Mouse (Mus musculus): ENCODE data around the gene Gm20532. TPM values are rescaled to one million over a fixed set of nuclear protein-coding genes. Genes with fewer than 3 reads are reported as not detected.

The Gm20532 gene
- polyA plus RNA-seq, 1 experiment = not detected

- Histone ChIP-seq H3K36me3 (replicated peaks; ENCODE audit: low read length) (no peaks in the 10 kb centered on the region), H3K4me3 (replicated peaks) (peak overlapping the region; percentile 25), H3K27me3 (replicated peaks) (peaks cover 35% of the 10 kb centered on the region), H3K4me1 (peaks cover 42% of the 10 kb centered on the region), H3K9me3 (no peaks in the 10 kb centered on the region)
- TF ChIP-seq FLI1 (IDR thresholded peaks at IDR 0.05; ENCODE audit: low read length) (no peak), GATA1 (IDR thresholded peaks at IDR 0.05; ENCODE audit: borderline replicate concordance, low read length) (no peak)
Measured at GRCm38 (mm10) chr2:26625419-26625818, 39.0 kb downstream of the Gm20532 start.

DNA sequence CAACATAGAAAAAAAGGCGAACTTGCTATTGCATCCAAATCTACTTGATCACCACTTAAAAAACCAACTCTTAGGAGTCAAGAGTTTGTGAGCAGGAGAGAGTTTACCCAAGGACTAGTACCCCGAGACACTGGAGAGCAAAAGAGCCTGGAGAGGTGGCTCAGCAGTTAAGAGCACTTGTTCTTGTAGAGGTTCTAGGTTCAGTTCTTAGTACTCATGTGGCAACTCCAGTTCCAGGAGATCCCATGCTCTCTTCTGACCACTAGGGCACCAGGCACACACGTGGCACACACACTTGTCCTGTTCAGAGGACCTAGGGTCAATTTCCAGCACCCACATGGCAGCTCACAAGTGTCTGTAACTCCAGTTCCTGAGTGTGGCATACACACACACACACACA, 39.6 kb downstream of the Gm20532 start:
- no peak overlapping the region for H3K4me3 ChIP-seq (replicated peaks)

DNA sequence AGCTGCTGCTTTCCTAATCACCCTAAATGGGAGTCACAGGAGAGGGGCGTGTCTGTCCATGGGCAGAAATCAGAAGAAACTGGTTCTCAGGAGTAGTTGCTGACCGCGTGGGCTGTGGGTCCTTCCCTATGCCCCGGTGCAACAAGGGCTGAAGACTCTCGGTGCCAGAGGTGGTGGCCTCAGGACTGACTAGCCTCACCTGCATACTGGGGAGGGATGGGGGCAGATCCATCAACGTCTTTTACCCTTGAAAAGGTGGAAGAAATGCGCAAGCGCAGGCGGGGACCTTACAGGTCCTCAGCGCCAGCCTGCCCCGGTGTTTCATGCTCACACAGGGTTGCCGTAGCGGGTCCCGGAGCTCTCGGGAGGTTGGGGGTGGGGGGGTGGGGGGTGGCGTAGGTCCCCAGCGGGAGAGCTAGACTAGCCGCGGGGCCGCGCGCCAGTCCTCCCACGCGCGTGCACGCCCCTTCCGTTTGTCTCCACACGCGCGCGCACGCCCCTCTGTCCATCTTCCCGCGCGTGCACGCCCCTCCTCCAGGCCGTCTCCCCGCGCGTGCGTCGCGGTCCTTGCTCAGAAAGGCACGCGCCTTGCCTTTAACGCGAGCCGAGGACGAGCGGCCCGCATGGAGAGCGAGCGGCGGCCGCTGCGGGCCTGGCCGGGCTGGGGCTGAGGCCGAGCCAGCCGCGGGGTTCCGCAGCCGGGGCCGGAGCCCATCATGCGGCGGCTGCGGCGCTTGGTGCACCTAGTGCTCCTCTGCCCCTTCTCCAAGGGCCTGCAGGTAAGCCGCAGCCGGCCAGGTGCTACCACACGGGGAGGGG, 41.7 kb downstream of the Gm20532 start, which contains the start of gene Fam69b:
Gene Fam69b (plus strand): TSS at position 537 of the 819 bp plus-strand sequence.
- Histone ChIP-seq H3K27me3 (replicated peaks) (peaks cover 37% of the 10 kb centered on the region), H3K4me1 (peaks cover 32% of the 10 kb centered on the region), H3K9me3 (no peaks in the 10 kb centered on the region), H3K4me3 (replicated peaks) (peak within 1 kb of the TSS; percentile 93), H3K36me3 (replicated peaks; ENCODE audit: low read length) (peaks cover 8% of the 10 kb centered on the region)
- TF ChIP-seq GATA1 (IDR thresholded peaks at IDR 0.05; ENCODE audit: borderline replicate concordance, low read length) = no peak
- no peak for TF ChIP-seq FLI1 (IDR thresholded peaks at IDR 0.05; ENCODE audit: low read length)

More for the DNA sequence above, 39.6 kb downstream of the Gm20532 start:
- peaks cover 42% of the 10 kb centered on the region for H3K4me1 ChIP-seq
- no peaks in the 10 kb centered on the region for H3K36me3 ChIP-seq (replicated peaks; ENCODE audit: low read length)
- peaks cover 37% of the 10 kb centered on the region for H3K27me3 ChIP-seq (replicated peaks)
- no peaks in the 10 kb centered on the region for H3K9me3 ChIP-seq
- TF ChIP-seq FLI1 (IDR thresholded peaks at IDR 0.05; ENCODE audit: low read length) (no peak), GATA1 (IDR thresholded peaks at IDR 0.05; ENCODE audit: borderline replicate concordance, low read length) (no peak)

DNA sequence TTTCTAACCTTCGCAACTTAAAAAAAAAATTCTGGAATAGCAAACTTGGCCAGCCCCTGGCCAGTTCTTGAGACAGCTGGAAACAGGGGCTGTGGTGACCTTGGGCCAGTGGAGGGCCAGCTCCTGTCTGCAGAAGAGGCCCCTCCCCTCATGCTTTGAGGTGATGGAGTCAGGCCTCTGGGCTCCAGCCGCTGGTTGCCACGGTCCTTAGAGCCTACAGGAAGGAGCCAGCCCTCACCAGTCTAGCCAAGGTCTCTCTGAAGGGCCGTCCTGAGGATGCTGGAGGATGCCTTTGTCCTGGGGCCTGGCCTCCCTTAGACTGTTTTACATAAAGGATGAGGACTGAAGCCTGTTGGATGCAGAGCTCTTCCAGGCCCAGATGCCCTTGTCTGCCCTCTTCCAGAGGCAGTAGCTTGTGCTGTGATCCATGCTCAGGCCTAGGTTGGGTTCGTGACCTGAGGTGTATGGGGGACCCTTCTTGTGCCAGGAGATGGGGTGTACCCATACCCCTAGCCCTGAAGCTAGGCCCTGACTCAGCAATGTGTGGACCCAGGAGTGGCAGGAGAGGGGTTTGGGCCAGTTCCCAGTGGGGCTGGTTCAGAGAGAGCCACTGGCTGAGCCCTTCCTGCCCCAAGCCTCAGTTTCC, 42.5 kb downstream of the Gm20532 start:
- Histone ChIP-seq H3K9me3 (no peaks in the 10 kb centered on the region), H3K4me3 (replicated peaks) (peak overlapping the region; percentile 93), H3K27me3 (replicated peaks) (peaks cover 37% of the 10 kb centered on the region), H3K4me1 (peaks cover 37% of the 10 kb centered on the region), H3K36me3 (replicated peaks; ENCODE audit: low read length) (peaks cover 16% of the 10 kb centered on the region)
- no peak for TF ChIP-seq GATA1 (IDR thresholded peaks at IDR 0.05; ENCODE audit: borderline replicate concordance, low read length)
- TF ChIP-seq FLI1 (IDR thresholded peaks at IDR 0.05; ENCODE audit: low read length) = no peak

GRCm38 (mm10) chr2:26632541-26633395, 46.3 kb downstream of the Gm20532 start:
- Histone ChIP-seq H3K4me1 (peaks cover 59% of the 10 kb centered on the region), H3K36me3 (replicated peaks; ENCODE audit: low read length) (peaks cover 54% of the 10 kb centered on the region), H3K9me3 (no peaks in the 10 kb centered on the region), H3K27me3 (replicated peaks) (peaks cover 32% of the 10 kb centered on the region), H3K4me3 (replicated peaks) (no peak overlapping the region)
- TF ChIP-seq GATA1 (IDR thresholded peaks at IDR 0.05; ENCODE audit: borderline replicate concordance, low read length) (no peak), FLI1 (IDR thresholded peaks at IDR 0.05; ENCODE audit: low read length) (no peak)

DNA sequence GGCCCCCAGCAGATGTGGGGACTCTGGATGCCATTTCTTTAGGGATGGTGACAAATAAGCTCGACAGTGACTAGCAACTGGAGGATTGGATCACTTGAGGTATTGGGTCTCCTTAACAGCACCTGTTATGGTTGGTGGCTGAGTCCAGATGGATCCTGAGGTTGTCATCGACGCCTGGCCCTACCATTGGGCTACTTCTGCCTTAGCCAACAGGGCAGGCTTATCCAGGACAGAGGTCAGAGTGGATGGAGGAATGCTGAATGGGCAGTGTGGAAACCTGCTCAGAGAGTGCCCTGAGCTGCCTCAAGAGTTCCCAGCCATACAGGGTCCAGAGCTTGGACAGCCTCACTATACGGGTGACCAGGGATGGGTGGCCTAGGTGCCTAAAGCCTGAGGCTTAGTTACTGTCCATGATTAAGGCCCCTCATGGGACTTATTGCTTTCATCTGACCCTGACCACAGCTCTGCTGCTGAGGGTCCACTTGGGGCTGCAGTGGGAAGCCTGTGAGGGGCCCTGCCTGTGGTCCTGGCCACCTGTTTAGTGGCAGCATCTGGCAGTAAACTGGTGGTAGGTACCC, 47.6 kb downstream of the Gm20532 start:
- Histone ChIP-seq H3K27me3 (replicated peaks) (peaks cover 20% of the 10 kb centered on the region), H3K4me3 (replicated peaks) (no peak overlapping the region), H3K9me3 (no peaks in the 10 kb centered on the region), H3K36me3 (replicated peaks; ENCODE audit: low read length) (peaks cover 66% of the 10 kb centered on the region), H3K4me1 (peaks cover 59% of the 10 kb centered on the region)
- no peak for TF ChIP-seq FLI1 (IDR thresholded peaks at IDR 0.05; ENCODE audit: low read length)
- TF ChIP-seq GATA1 (IDR thresholded peaks at IDR 0.05; ENCODE audit: borderline replicate concordance, low read length) = no peak

- H3K4me3 ChIP-seq (replicated peaks) = peak overlapping the region; percentile 35
- H3K9me3 ChIP-seq = no peaks in the 10 kb centered on the region
- H3K4me1 ChIP-seq = peaks cover 57% of the 10 kb centered on the region
- H3K27me3 ChIP-seq (replicated peaks) = peaks cover 12% of the 10 kb centered on the region
- no peak for TF ChIP-seq FLI1 (IDR thresholded peaks at IDR 0.05; ENCODE audit: low read length)
- TF ChIP-seq GATA1 (IDR thresholded peaks at IDR 0.05; ENCODE audit: borderline replicate concordance, low read length) = no peak
- peaks cover 67% of the 10 kb centered on the region for H3K36me3 ChIP-seq (replicated peaks; ENCODE audit: low read length)
Measured at GRCm38 (mm10) chr2:26634629-26635488, 48.4 kb downstream of the Gm20532 start.

DNA sequence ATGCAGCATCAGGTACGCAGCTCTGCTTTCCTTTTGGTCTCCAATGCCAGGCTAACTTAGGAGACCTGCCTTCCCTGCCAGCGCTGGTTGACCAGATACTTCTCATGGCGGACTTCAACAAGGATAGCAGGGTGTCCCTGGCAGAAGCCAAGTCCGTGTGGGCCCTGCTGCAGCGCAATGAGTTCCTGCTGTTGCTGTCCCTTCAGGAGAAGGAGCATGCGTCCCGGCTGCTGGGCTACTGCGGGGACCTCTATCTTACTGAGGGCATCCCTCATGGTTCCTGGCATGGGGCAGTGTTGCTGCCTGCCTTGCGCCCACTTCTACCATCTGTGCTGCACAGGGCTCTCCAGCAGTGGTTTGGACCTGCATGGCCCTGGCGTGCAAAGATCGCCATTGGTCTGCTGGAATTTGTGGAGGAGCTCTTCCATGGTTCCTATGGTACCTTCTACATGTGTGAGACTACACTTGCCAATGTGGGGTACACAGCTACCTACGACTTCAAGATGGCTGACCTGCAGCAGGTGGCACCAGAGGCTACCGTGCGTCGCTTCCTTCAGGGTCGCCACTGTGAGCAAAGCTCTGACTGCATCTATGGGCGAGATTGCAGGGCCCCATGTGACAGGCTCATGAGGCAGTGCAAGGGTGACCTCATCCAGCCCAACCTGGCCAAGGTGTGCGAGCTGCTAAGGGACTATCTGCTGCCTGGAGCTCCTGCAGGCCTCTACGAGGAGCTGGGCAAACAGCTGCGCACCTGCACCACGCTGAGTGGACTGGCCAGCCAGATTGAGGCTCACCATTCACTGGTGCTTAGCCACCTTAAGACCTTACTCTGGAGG, 49.3 kb downstream of the Gm20532 start:
- TF ChIP-seq GATA1 (IDR thresholded peaks at IDR 0.05; ENCODE audit: borderline replicate concordance, low read length) (no peak), FLI1 (IDR thresholded peaks at IDR 0.05; ENCODE audit: low read length) (no peak)
- H3K36me3 ChIP-seq (replicated peaks; ENCODE audit: low read length) = peaks cover 67% of the 10 kb centered on the region

More for the DNA sequence above, 49.3 kb downstream of the Gm20532 start:
- no peaks in the 10 kb centered on the region for H3K9me3 ChIP-seq
- peak overlapping the region; percentile 12 for H3K4me3 ChIP-seq (replicated peaks)
- H3K27me3 ChIP-seq (replicated peaks) = peaks cover 8% of the 10 kb centered on the region
- peaks cover 62% of the 10 kb centered on the region for H3K4me1 ChIP-seq

Measured in megakaryocyte, embryonic 14.5 days (primary cell).